Comparison of ENCODE assay signal across 8 mouse cellular contexts in genomic region chr9:27325920-27326319, GRCm38 (mm10). TPM values are rescaled to one million over a fixed set of nuclear protein-coding genes. Genes with fewer than 3 reads are reported as not detected.
DNase-seq lines count a peak whose midpoint lies in the region; ATAC-seq and TF ChIP-seq lines count a peak whose summit lies in the region.

No protein-coding gene starts in this region.

- no peak for ATAC-seq in heart, embryonic 12.5 days (ENCODE audit: insufficient number of reproducible peaks, low FRiP score)
- peak; percentile 75 for ATAC-seq in megakaryocyte progenitor cell, adult 5-6 weeks (replicated peaks; ENCODE audit: poor library complexity)

- peak; percentile 93 for DNase-seq in heart, adult 11 months
- peak; percentile 86 to 88 for DNase-seq in cerebellum, adult 18-20 months
- peak; percentile 72 for DNase-seq in forelimb bud, embryonic 11.5 days (ENCODE audit: low read depth, low spot score)
- DNase-seq in large intestine, adult 2 months (ENCODE audit: low read depth, low spot score) = peak; percentile 27
- DNase-seq in natural killer cell, adult 2 months (ENCODE audit: low spot score in 2 of 2) = no peak

- WGBS in heart, embryonic 12.5 days = 36% methylated on average over 2 of the region's 2 CpGs
- 56% methylated on average over 2 of the region's 2 CpGs for WGBS in large intestine, adult 2 months

- no peak overlapping the region for H3K4me2 ChIP-seq in heart, embryonic 12.5 days

- 0 out of 2 replicates have a peak, but pooled peaks cover 7% of the 10 kb centered on the region for H3K27me3 ChIP-seq in heart, embryonic 12.5 days (replicated peaks)
- no peaks in the 10 kb centered on the region for H3K27me3 ChIP-seq in E14TG2a.4 (ENCODE audit: insufficient read depth, low read length)

- no peak overlapping the region for H3K9ac ChIP-seq in heart, embryonic 12.5 days

- peak; percentile 98 for TF ChIP-seq CTCF in E14TG2a.4 (conservative IDR thresholded peaks at IDR 0.05; ENCODE audit: low read length)

- no peak overlapping the region for H3K27ac ChIP-seq in heart, embryonic 12.5 days (ENCODE audit: poor library complexity, severe bottlenecking)

- H3K4me3 ChIP-seq in heart, embryonic 12.5 days = no peak overlapping the region
- H3K4me3 ChIP-seq in E14TG2a.4 (replicated peaks; ENCODE audit: low read length) = no peak overlapping the region

- no peaks in the 10 kb centered on the region for H3K36me3 ChIP-seq in heart, embryonic 12.5 days
- peaks cover 94% of the 10 kb centered on the region for H3K36me3 ChIP-seq in E14TG2a.4 (ENCODE audit: insufficient read depth, low read length)

- H3K9me3 ChIP-seq in heart, embryonic 12.5 days (replicated peaks) = no peaks in the 10 kb centered on the region
- H3K9me3 ChIP-seq in E14TG2a.4 (ENCODE audit: low read length) = no peaks in the 10 kb centered on the region

- 0 out of 2 replicates have a peak, but pooled peaks cover 3% of the 10 kb centered on the region for H3K4me1 ChIP-seq in heart, embryonic 12.5 days (replicated peaks)
- no peaks in the 10 kb centered on the region for H3K4me1 ChIP-seq in E14TG2a.4 (replicated peaks; ENCODE audit: low read depth, low read length)

RNA-seq across cellular contexts. Expression of gene Igsf9b, which starts 26.9 kb away (rescaled TPM):
- polyA plus RNA-seq in heart, embryonic 12.5 days (2016; fragmentation: Nextera tagmentation; extraction: Ambion mirVana) = 3.1 and 3.3 TPM in 2 replicates
- 1.4 and 2.0 TPM in 2 replicates for polyA plus RNA-seq in large intestine, adult 2 months (2012; rRNA removed)
- 0.10 TPM in 1 of 2 replicates, not detected in the other for total RNA-seq in megakaryocyte progenitor cell, adult 5-6 weeks (2015)
- total RNA-seq in megakaryocyte progenitor cell, adult 5-6 weeks (2017) = 0.03 TPM in 1 of 2 replicates, not detected in the other

Comparison
In these comparisons a context has a peak if more than half of its experiments do, and no peak if none do; other contexts are left out.
1. DNase-seq: peak in heart, adult 11 months (single experiment), cerebellum, adult 18-20 months (2 of 2), forelimb bud, embryonic 11.5 days (single experiment) and large intestine, adult 2 months (single experiment); none in natural killer cell, adult 2 months (0 of 2).